Mouse (Mus musculus): ENCODE data around the gene Prrxl1. TPM values are rescaled to one million over a fixed set of nuclear protein-coding genes. Genes with fewer than 3 reads are reported as not detected.

Prrxl1 gene
- polyA plus RNA-seq, 1 experiment from 2014 or later = 4.9 TPM

DNA sequence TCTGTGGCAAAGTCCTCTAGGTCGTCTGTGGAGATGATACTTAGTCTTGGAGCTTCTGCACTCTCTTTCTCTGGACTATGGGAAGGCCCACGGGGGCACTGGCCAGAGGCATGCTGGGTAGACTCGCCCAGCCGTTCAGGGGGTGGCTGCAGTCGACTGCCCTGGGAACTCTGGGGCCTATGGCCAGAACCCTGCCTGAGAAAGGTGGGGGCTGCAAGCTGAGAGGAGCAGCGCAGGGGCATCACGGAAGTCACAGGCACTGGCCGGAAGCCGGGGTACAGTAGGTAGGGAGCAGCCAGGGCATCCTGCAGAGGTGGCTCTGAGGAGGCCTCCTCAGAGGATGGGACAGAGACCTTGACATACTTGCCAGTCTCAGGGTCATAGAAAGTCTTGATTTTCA lies 60.6 kb downstream of the Prrxl1 start:
- Histone ChIP-seq H3K27ac (replicated peaks; ENCODE audit: low read depth, low read length) (no peak overlapping the region), H3K36me3 (ENCODE audit: control insufficient read depth, insufficient read depth, low read length) (no peaks in the 10 kb centered on the region), H3K9me3 (ENCODE audit: control insufficient read depth, low read length) (no peaks in the 10 kb centered on the region), H3K4me2 (ENCODE audit: low read length) (no peak overlapping the region), H3K4me3 (replicated peaks; ENCODE audit: low read depth, low read length) (no peak overlapping the region), H3K4me1 (ENCODE audit: control insufficient read depth, insufficient read depth, low read length) (no peaks in the 10 kb centered on the region), H3K27me3 (ENCODE audit: control insufficient read depth, insufficient read depth, low read length) (no peaks in the 10 kb centered on the region), H3K9ac (replicated peaks; ENCODE audit: low read length) (no peak overlapping the region)
- no peak for ATAC-seq (ENCODE audit: low FRiP score, low TSS enrichment)
- 84% methylated on average over 9 of the region's 9 CpGs for WGBS
- DNase-seq = no peak

DNA sequence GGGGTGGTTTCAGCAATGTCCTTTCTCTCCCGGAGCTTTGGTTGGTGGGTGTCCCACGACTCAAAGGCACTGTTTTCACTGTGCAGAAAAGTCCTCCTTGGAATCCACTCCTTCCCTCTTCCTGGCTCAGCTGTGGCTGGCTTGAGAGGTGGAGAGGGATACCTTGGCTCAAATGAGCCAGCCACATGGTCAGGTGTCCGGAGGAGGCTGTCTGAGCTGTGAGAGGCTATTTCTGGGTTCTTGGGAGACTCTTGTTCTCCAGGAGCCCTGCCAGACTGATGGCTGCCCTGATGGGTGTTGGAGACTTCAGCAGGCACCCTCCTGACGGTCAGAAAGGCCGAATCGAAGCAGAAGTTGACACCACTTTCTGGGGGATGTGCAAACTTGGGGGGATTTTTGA lies 63.9 kb downstream of the Prrxl1 start:
- Histone ChIP-seq H3K4me1 (ENCODE audit: control insufficient read depth, insufficient read depth, low read length) (no peaks in the 10 kb centered on the region), H3K27ac (replicated peaks; ENCODE audit: low read depth, low read length) (no peak overlapping the region), H3K9ac (replicated peaks; ENCODE audit: low read length) (no peak overlapping the region), H3K9me3 (ENCODE audit: control insufficient read depth, low read length) (no peaks in the 10 kb centered on the region), H3K27me3 (ENCODE audit: control insufficient read depth, insufficient read depth, low read length) (no peaks in the 10 kb centered on the region), H3K4me3 (replicated peaks; ENCODE audit: low read depth, low read length) (no peak overlapping the region), H3K36me3 (ENCODE audit: control insufficient read depth, insufficient read depth, low read length) (no peaks in the 10 kb centered on the region), H3K4me2 (ENCODE audit: low read length) (no peak overlapping the region)
- ATAC-seq (ENCODE audit: low FRiP score, low TSS enrichment) (no peak), DNase-seq (no peak)
- WGBS = 90% methylated on average over 6 of the region's 6 CpGs

DNA sequence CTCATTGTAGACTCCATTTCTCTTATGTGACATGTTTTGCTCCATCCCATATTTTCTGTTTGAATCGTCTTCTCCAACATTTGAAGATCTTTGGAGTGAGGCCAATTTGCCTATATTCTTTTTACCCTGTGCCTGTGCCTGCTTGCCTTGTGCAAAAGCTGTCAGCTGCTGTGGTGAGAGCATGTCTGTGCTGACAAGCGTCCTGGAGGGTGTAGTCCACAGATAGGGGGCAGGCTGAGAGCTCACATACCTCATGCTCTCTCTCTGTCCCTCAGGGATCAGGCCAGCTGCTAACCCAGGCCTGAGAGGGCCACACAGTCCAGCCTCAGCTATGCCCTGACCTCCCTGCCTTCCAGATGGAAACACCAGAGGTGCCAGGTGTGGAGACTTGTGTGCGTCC lies 74.0 kb downstream of the Prrxl1 start:
- no peak overlapping the region for H3K9ac ChIP-seq (replicated peaks; ENCODE audit: low read length)
- H3K27me3 ChIP-seq (ENCODE audit: control insufficient read depth, insufficient read depth, low read length) = no peaks in the 10 kb centered on the region
- ATAC-seq (ENCODE audit: low FRiP score, low TSS enrichment) (no peak), DNase-seq (no peak)
- H3K4me3 ChIP-seq (replicated peaks; ENCODE audit: low read depth, low read length) = no peak overlapping the region
- H3K9me3 ChIP-seq (ENCODE audit: control insufficient read depth, low read length) = no peaks in the 10 kb centered on the region
- 56% methylated on average over 3 of the region's 3 CpGs for WGBS
- no peaks in the 10 kb centered on the region for H3K36me3 ChIP-seq (ENCODE audit: control insufficient read depth, insufficient read depth, low read length)
- no peak overlapping the region for H3K27ac ChIP-seq (replicated peaks; ENCODE audit: low read depth, low read length)
- H3K4me2 ChIP-seq (ENCODE audit: low read length) = no peak overlapping the region
- no peaks in the 10 kb centered on the region for H3K4me1 ChIP-seq (ENCODE audit: control insufficient read depth, insufficient read depth, low read length)

DNA sequence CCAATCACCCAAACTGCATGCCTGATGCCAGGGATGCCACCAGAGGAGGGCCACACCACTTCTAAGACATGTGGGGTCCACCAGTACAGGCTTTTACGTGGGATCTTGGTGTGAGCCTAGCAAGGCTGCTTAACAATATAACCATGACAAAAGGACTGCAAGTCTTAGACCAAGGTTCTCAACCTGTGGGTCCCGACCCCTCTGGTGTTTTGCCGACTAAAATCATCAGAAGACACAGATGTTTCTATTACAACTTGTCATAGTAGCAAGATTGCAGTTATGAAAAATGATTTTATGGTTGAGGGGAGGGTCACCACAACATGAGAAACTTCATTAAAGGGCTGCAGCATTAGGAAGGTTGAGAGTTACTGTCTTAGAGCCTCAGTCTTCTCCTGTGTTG lies 79.4 kb downstream of the Prrxl1 start:
- H3K27ac ChIP-seq (replicated peaks; ENCODE audit: low read depth, low read length) = no peak overlapping the region
- 71% methylated on average over 3 of the region's 3 CpGs for WGBS
- no peaks in the 10 kb centered on the region for H3K27me3 ChIP-seq (ENCODE audit: control insufficient read depth, insufficient read depth, low read length)
- ATAC-seq (ENCODE audit: low FRiP score, low TSS enrichment) = no peak
- DNase-seq = no peak
- peaks cover 5% of the 10 kb centered on the region for H3K4me1 ChIP-seq (ENCODE audit: control insufficient read depth, insufficient read depth, low read length)
- no peak overlapping the region for H3K4me2 ChIP-seq (ENCODE audit: low read length)
- no peaks in the 10 kb centered on the region for H3K9me3 ChIP-seq (ENCODE audit: control insufficient read depth, low read length)
- H3K9ac ChIP-seq (replicated peaks; ENCODE audit: low read length) = no peak overlapping the region
- no peak overlapping the region for H3K4me3 ChIP-seq (replicated peaks; ENCODE audit: low read depth, low read length)
- H3K36me3 ChIP-seq (ENCODE audit: control insufficient read depth, insufficient read depth, low read length) = no peaks in the 10 kb centered on the region

DNA sequence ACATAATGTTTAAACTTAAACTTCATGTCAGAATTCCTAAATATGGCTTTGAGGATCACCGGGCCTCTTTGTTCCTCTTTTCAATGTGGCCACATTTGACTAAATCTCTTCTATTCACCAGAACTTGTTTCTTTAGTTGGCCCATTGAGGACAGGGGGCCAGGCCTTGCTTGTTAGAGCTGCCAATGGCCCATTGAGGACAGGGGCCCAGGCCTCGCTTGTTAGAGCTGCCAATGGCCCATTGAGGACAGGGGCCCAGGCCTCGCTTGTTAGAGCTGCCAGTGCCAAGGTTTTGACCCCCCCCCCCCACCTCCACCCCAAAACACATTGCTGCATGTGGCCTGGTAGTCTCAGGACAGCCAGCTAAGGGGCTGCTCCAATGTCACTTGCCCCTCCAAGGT lies 82.4 kb downstream of the Prrxl1 start:
- H3K4me3 ChIP-seq (replicated peaks; ENCODE audit: low read depth, low read length) = no peak overlapping the region
- H3K4me1 ChIP-seq (ENCODE audit: control insufficient read depth, insufficient read depth, low read length) = peaks cover 13% of the 10 kb centered on the region
- no peaks in the 10 kb centered on the region for H3K27me3 ChIP-seq (ENCODE audit: control insufficient read depth, insufficient read depth, low read length)
- no peaks in the 10 kb centered on the region for H3K36me3 ChIP-seq (ENCODE audit: control insufficient read depth, insufficient read depth, low read length)
- no peaks in the 10 kb centered on the region for H3K9me3 ChIP-seq (ENCODE audit: control insufficient read depth, low read length)
- 28% methylated on average over 3 of the region's 3 CpGs for WGBS
- DNase-seq (no peak), ATAC-seq (ENCODE audit: low FRiP score, low TSS enrichment) (no peak)
- no peak overlapping the region for H3K4me2 ChIP-seq (ENCODE audit: low read length)
- no peak overlapping the region for H3K9ac ChIP-seq (replicated peaks; ENCODE audit: low read length)
- H3K27ac ChIP-seq (replicated peaks; ENCODE audit: low read depth, low read length) = no peak overlapping the region

DNA sequence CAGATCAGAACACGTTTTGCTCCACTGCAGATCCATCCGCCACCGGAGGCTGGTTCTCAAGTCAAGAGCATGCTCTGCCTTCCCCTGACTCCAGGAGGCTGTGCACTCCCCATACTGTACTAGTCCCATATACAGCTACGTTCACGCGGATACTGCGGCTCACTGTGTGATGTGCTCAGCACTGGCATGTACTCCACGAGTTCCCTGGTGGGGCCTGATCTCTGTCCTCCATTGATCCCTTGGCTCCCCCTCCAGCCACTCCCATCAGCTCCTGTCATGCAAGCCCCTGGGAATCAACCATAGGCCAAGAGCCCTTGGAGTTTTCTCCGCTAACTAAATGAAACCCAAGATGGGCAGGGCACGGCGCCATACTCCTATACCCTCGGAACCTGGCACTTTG lies 83.3 kb downstream of the Prrxl1 start:
- DNase-seq = no peak
- Histone ChIP-seq H3K27ac (replicated peaks; ENCODE audit: low read depth, low read length) (no peak overlapping the region), H3K4me3 (replicated peaks; ENCODE audit: low read depth, low read length) (no peak overlapping the region), H3K27me3 (ENCODE audit: control insufficient read depth, insufficient read depth, low read length) (no peaks in the 10 kb centered on the region), H3K9ac (replicated peaks; ENCODE audit: low read length) (no peak overlapping the region), H3K9me3 (ENCODE audit: control insufficient read depth, low read length) (no peaks in the 10 kb centered on the region), H3K4me2 (ENCODE audit: low read length) (no peak overlapping the region), H3K4me1 (ENCODE audit: control insufficient read depth, insufficient read depth, low read length) (peaks cover 13% of the 10 kb centered on the region), H3K36me3 (ENCODE audit: control insufficient read depth, insufficient read depth, low read length) (no peaks in the 10 kb centered on the region)
- ATAC-seq (ENCODE audit: low FRiP score, low TSS enrichment) = no peak
- 92% methylated on average over 12 of the region's 12 CpGs for WGBS

DNA sequence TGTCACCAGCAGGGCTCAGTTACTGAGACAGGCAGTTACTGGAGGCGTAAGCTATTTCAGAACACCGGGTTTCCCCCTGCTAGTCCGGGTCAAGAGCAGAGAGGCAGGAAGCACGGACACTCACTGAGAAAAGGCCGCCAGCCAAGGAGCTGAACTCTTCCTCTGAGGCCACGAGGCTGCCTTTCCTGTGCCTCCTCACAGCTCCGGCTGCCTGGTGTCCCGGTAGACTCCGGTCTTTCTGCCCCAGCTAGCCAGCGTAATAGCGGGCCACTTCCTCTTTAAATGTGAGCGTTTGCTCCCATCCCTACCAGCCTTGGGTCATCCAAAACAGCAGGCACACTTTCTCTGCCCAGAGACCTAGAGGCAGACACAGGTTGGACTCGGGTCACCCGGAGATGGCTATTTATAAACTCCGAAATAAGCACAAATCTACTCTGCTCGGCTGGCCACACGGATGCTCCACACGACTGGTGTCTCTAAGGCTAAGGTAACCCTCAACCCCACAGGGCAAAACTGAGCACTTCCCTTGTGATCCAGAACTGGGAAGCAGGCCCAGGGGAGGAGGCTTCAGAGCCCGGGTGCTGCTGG lies 84.1 kb downstream of the Prrxl1 start:
- Histone ChIP-seq H3K9ac (replicated peaks; ENCODE audit: low read length) (no peak overlapping the region), H3K27ac (replicated peaks; ENCODE audit: low read depth, low read length) (no peak overlapping the region), H3K9me3 (ENCODE audit: control insufficient read depth, low read length) (no peaks in the 10 kb centered on the region), H3K36me3 (ENCODE audit: control insufficient read depth, insufficient read depth, low read length) (no peaks in the 10 kb centered on the region), H3K4me1 (ENCODE audit: control insufficient read depth, insufficient read depth, low read length) (peaks cover 13% of the 10 kb centered on the region), H3K4me2 (ENCODE audit: low read length) (no peak overlapping the region; the same call in 1 of the 2 replicates), H3K27me3 (ENCODE audit: control insufficient read depth, insufficient read depth, low read length) (no peaks in the 10 kb centered on the region), H3K4me3 (replicated peaks; ENCODE audit: low read depth, low read length) (no peak overlapping the region)
- ATAC-seq (ENCODE audit: low FRiP score, low TSS enrichment) (no peak), DNase-seq (peak; percentile 19)
- 60% methylated on average over 19 of the region's 19 CpGs for WGBS

DNA sequence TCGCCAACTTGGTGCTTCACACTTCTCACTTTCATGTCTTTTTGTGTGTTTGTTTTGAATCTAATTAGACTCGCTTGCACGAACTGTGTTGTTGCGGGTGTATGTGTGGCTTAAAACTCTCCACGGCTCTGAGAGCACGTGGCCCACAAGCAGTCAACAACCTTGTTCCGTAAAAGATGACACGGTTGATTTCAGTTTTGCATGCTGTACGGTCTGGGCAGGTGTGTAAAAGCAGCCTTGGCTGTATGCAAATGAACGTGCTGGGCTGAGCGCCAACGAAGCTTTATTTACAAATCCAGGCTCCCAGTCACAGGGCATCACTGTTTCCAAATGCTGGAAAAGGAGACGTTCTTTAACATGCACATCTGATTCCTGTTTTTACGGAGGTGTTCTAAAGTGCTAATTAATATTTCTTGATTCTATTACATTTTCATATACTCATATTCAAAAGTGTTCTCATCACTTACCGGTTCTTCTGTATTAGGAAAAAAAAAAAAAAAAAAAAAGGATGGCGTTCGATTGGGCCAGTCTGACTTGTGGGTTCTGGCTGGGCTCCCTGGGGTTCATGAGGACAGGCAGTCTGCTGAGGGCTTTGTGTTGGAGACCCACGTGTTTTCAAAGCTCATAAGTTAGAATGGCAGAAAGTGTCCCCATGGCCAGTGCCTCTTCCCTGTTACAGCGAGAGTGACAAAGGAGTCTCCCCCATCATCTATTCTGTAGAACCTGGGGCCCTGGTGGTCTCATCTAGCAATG lies 85.0 kb downstream of the Prrxl1 start:
- Histone ChIP-seq H3K4me2 (ENCODE audit: low read length) (peak overlapping the region; percentile 42), H3K9me3 (ENCODE audit: control insufficient read depth, low read length) (no peaks in the 10 kb centered on the region), H3K4me1 (ENCODE audit: control insufficient read depth, insufficient read depth, low read length) (peaks cover 13% of the 10 kb centered on the region), H3K4me3 (replicated peaks; ENCODE audit: low read depth, low read length) (no peak overlapping the region), H3K27ac (replicated peaks; ENCODE audit: low read depth, low read length) (no peak overlapping the region), H3K36me3 (ENCODE audit: control insufficient read depth, insufficient read depth, low read length) (no peaks in the 10 kb centered on the region), H3K27me3 (ENCODE audit: control insufficient read depth, insufficient read depth, low read length) (no peaks in the 10 kb centered on the region), H3K9ac (replicated peaks; ENCODE audit: low read length) (no peak overlapping the region)
- 29% methylated on average over 19 of the region's 19 CpGs for WGBS
- DNase-seq (peak; percentile 78), ATAC-seq (ENCODE audit: low FRiP score, low TSS enrichment) (no peak; the same call in 1 of the 2 replicates)

DNA sequence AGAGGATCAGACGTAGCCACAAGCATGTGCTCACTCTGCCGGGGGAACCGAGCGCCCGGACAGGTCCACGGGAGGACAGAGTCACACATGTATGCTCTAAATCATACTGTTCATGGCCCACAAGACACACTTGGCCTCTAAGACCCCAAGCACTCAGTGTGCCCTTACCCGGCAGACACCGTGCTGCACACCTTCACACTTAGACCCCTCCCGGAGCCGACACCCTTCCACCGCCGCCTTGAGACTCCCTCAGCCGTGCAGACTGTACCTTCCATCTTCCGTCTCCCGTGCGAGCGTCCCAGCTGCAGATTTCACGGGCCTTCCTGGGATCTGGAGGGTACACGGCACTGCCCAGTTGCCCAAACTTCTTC lies 85.5 kb downstream of the Prrxl1 start:
- Histone ChIP-seq H3K9ac (replicated peaks; ENCODE audit: low read length) (no peak overlapping the region), H3K4me2 (ENCODE audit: low read length) (no peak overlapping the region), H3K27ac (replicated peaks; ENCODE audit: low read depth, low read length) (no peak overlapping the region), H3K9me3 (ENCODE audit: control insufficient read depth, low read length) (no peaks in the 10 kb centered on the region), H3K4me3 (replicated peaks; ENCODE audit: low read depth, low read length) (no peak overlapping the region), H3K36me3 (ENCODE audit: control insufficient read depth, insufficient read depth, low read length) (no peaks in the 10 kb centered on the region), H3K4me1 (ENCODE audit: control insufficient read depth, insufficient read depth, low read length) (peaks cover 13% of the 10 kb centered on the region), H3K27me3 (ENCODE audit: control insufficient read depth, insufficient read depth, low read length) (no peaks in the 10 kb centered on the region)
- DNase-seq (no peak), ATAC-seq (ENCODE audit: low FRiP score, low TSS enrichment) (no peak)
- WGBS = 86% methylated on average over 19 of the region's 19 CpGs
